Mouse (Mus musculus) kidney, postnatal 25 days (tissue): ENCODE results near the gene Acbd6.

ENCODE experiments used
- DNase-seq, 2 experiments: peaks; one replicate each; pipeline ENCODE4 v3.0.0; 2021; ENCODE audit warnings: mixed read lengths in 2 of 2

The Acbd6 gene

GRCm38 (mm10) chr1:155562206-155562605 is 4.3 kb downstream of the Acbd6 start:
- DNase-seq: no peak

GRCm38 (mm10) chr1:155564741-155565140 is 6.8 kb downstream of the Acbd6 start:
- peak in 1 of 2 experiments; percentile 17 for DNase-seq

- DNase-seq: no peak
These were observed 10.2 kb downstream of the Acbd6 start for GRCm38 (mm10) chr1:155568133-155568532.

DNA sequence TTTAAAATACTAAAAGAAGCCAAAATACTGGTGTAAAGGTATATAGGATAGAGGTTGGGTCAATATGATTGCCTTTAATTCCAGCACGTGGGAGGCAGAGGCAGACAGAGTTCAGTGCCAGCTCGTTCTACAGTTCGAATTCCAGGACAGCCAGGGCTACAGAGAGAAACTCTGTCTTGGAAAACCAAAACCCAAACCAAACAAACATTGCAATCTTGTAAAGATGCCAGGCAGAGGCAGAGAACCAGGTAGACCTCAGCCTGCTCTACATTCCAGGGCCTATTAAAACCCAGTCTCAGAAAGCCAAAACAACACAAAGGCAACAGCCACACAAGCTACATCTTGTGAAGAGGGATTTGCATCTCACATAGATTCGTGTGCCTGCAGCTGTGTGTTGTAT is 11.4 kb downstream of the Acbd6 start:
- no peak for DNase-seq

- peak; percentile 56 to 88 for DNase-seq
These were observed 17.2 kb downstream of the Acbd6 start for GRCm38 (mm10) chr1:155574966-155575673.

DNA sequence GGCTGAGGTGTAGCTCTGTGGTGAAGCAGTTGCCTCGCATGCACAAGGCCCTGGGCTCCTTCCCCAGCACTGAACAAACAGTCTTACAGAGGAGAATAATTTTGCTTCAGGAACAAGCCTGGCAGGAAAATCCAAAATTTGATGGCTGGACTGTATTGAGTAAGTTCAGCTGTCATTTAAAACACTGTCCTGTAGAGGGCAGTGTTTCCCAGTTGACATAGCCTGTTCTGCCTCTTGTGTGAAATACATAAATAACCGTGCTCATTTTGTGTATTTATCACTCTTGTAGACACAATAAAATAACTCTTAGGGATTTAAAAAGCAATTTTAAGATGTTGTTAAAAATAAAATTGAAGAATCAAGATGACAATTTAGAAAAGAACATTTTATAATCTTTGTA is 18.5 kb downstream of the Acbd6 start:
- peak in 1 of 2 experiments; percentile 49 for DNase-seq

DNA sequence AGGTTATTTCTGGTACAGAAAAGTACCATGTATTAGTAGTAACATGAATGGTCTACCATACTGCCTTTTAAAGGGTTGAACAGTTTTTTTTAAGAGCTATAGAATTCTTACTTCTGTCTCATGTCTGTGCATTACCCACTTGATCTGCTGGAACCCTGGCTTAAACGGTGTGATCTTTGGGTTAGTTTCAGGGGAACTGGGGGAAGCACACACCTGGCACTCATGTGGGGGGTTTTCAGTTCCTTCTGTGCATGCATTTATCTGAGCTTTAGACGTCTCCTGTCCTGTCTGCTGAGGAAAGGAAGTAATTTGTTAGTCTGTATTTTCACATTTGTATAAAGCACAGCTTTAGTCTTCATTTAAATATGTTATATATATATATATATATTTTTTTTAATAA is 19.4 kb downstream of the Acbd6 start:
- DNase-seq: no peak

DNA sequence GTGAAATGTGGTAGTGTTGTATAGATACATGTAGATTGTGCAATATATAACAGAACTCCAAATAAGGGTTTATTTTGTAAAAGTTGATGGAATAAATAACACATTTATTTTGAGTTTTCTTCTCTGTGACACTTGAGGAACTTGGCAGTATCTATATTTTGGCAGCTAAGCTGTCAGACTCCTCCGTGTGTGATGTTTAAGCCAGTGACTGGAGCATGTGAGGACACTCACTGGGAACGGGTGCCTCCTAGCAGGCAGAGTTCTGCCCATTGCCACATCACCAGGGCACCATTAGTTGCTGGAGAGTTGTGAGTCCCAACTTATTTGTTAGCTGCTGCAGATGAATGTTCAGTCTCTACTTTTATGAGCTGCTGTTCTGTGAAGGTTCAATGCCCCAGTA is 30.0 kb downstream of the Acbd6 start:
- no peak for DNase-seq

GRCm38 (mm10) chr1:155594141-155594540 is 36.2 kb downstream of the Acbd6 start:
- peak in 1 of 2 experiments; percentile 32 for DNase-seq

DNA sequence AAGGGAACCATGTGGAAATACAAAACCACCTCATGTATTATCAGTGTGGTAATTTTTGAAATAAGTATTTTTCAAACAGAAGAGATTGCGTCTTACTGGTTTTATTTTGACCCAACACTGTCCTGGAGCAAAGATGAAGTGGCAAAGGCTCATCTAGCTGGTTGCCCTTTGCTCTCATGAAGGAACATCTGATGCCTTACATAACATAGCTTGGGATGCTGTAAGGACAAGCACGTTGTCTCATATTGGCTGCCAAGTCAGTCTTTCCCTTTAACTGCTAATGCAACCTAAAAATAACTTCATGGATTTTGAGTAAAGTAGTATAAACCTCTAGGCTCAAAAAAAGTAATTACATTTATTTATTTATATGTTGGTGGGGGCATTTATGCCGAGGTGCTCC is 38.7 kb downstream of the Acbd6 start:
- no peak for DNase-seq

- no peak for DNase-seq
These were observed 46.8 kb downstream of the Acbd6 start for GRCm38 (mm10) chr1:155604706-155605105.

- DNase-seq: no peak
These were observed 47.7 kb downstream of the Acbd6 start for GRCm38 (mm10) chr1:155605391-155606155.

DNA sequence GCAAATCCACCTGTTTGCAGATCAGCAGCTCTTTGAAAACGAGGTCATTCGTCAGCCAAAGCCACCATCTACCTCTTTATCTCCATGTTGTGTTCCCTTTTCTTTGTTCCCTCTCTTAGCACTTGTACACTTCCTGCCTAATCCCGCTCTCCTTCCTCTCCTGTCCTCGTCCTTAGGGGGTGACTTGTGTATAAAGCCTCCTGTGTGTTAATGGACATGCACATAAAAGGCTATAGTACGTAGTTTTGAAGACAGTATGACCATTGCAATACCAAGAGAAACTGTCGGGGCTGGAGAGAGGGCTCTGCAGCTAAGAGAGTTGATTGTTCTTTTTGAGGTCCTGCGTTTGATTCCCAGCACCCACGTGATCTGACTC is 48.2 kb downstream of the Acbd6 start:
- DNase-seq: no peak

- DNase-seq: no peak
These were observed 50.6 kb downstream of the Acbd6 start for GRCm38 (mm10) chr1:155608524-155608923.

DNA sequence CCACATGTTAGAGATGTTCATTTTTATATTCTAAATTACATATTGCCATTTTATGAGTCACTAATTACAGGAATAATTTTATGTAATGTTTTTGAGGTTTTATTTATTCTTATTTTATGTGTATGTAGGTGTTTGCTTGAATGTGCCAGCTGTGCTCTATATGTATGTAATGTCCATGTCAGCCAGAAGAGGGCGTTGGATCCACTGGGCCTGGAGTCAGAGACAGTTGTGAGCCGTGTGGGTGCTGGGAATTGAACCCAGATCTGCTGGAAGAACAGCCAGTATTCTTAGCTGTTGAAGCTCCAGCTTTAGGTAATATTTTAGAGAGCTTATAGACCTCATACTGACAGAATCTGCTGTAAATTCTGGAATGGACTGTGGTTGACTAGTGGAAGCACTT is 56.5 kb downstream of the Acbd6 start:
- DNase-seq: no peak

- DNase-seq: no peak
These were observed 63.2 kb downstream of the Acbd6 start for GRCm38 (mm10) chr1:155621075-155621474.

- DNase-seq: no peak
These were observed 65.3 kb downstream of the Acbd6 start for GRCm38 (mm10) chr1:155623192-155623591.

GRCm38 (mm10) chr1:155627746-155628145 is 69.8 kb downstream of the Acbd6 start:
- no peak for DNase-seq

DNA sequence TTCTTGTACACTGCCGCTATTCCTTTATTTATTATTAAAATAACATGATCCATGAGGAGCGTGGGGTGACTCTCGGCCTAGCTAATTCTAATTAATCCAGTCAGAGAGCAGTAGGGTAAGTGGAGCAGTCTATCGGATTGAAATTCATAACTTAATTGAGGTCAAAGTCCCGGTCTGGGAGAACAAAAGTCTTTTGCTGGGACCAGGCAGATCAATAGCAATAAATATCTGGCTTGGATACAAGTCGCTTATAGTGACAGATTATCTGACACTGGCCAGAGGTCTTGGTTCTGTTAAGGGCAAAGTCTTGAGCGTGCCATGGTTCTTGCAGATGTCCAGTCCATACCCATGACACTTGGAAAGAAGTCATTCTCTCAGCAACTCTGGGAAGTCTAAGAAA is 78.7 kb downstream of the Acbd6 start:
- DNase-seq: no peak

DNA sequence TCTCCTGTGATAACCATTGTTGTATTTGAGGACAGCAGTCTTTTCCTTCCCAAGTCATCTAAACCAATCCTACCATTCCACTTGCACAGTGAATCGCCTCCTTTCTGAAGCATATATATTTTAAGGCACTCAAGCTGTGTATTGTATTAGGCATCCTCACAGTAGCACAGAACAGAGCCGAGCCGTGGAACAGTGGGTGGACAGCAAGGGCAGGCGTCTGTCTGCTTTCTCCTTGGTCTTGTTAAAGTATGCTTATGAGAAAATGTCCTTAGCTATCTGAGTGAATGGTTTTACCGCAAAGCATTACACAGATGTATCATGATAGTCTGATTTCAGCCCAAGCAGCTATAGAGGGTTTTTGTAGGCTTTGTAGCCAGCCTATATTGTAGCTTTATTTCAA is 87.9 kb downstream of the Acbd6 start:
- no peak for DNase-seq

- DNase-seq: no peak
These were observed 88.7 kb downstream of the Acbd6 start for GRCm38 (mm10) chr1:155646345-155647307.

GRCm38 (mm10) chr1:155650121-155650846 is 92.4 kb downstream of the Acbd6 start:
- DNase-seq: no peak

DNA sequence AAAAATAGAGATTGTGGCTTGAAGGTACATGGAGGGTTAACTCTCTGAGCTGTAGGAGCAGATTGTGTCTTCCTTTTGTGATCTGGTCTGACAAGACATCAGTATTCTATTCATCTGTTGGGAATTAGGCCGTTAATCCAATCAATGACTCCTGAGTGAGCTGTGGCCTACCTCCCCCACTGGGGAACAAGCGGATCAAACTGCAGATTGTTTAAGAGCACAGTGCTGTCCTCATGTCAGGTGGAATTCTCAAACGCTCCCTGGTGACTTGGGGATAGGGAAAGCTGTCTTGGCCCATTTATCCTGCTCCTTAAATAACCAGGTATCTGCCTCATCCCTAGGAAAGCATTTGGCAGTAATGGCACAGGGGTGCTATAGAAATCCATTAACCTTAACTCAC is 97.0 kb downstream of the Acbd6 start:
- DNase-seq: no peak
